Mouse (Mus musculus) kidney, embryonic 16.5 days (tissue): ENCODE measurements around the gene Ikzf1. TPM values are rescaled to one million over a fixed set of nuclear protein-coding genes. Genes with fewer than 3 reads are reported as not detected.

ENCODE experiments used
- ATAC-seq: fragments of 200-750 bp; cut with Nextera tagmentation; 2 replicates; pipeline ENCODE4 v1.8.0; 2017; ENCODE audit warnings: moderate TSS enrichment; ENCODE audit not compliant: low FRiP score, low TSS enrichment
- H3K27ac ChIP-seq: fragments of 300-500 bp; sonication (generic); 2 replicates; pipeline ENCODE4 v1.5.1; 2014; ENCODE audit warnings: low read length
- H3K27me3 ChIP-seq: fragments of 300-500 bp; sonication (generic); 2 replicates; pipeline ENCODE4 v1.6.1; 2014; ENCODE audit warnings: low read length, control low read depth, mixed read lengths; ENCODE audit not compliant: insufficient read depth
- H3K36me3 ChIP-seq: fragments of 300-500 bp; sonication (generic); 2 replicates; pipeline ENCODE4 v1.6.1; 2014; ENCODE audit warnings: low read length, control low read depth, mixed read lengths; ENCODE audit not compliant: insufficient read depth
- H3K4me1 ChIP-seq: fragments of 300-500 bp; sonication (generic); 2 replicates; pipeline ENCODE4 v1.6.1; 2014; ENCODE audit warnings: low read length, control low read depth, mixed read lengths; ENCODE audit not compliant: insufficient read depth
- H3K4me2 ChIP-seq: fragments of 300-500 bp; sonication (generic); replicated peaks from 2 replicates; pipeline ENCODE4 v1.6.1; 2014; ENCODE audit warnings: low read depth, low read length
- H3K4me3 ChIP-seq: fragments of 300-500 bp; sonication (generic); 2 replicates; pipeline ENCODE4 v1.5.1; 2014; ENCODE audit warnings: mild to moderate bottlenecking, low read length
- H3K9ac ChIP-seq: fragments of 300-500 bp; sonication (generic); replicated peaks from 2 replicates; pipeline ENCODE4 v1.6.1; 2014; ENCODE audit warnings: low read length
- H3K9me3 ChIP-seq: fragments of 300-500 bp; sonication (generic); 2 replicates; pipeline ENCODE4 v1.6.1; 2016; ENCODE audit warnings: low read length, control low read depth
- WGBS: fragments of 180-500 bp; shearing (Covaris S2); extraction: QIAGEN DNeasy Blood & Tissue Kit; methylation state at CpG from one replicate; pipeline ENCODE4 v1.1.7; 2014; 5-methylcytosine and 5-hydroxymethylcytosine counted together
- polyA plus RNA-seq: library from polyadenylated mRNA; unstranded; fragments of >200 nt; fragmentation: Nextera tagmentation; extraction: Ambion mirVana; gene quantifications from 2 replicates; pipeline ENCODE4 v1.2.1, GENCODE M21; 2015

The Ikzf1 gene
- polyA plus RNA-seq, 1 experiment from 2014 or later: 0.44 TPM

DNA sequence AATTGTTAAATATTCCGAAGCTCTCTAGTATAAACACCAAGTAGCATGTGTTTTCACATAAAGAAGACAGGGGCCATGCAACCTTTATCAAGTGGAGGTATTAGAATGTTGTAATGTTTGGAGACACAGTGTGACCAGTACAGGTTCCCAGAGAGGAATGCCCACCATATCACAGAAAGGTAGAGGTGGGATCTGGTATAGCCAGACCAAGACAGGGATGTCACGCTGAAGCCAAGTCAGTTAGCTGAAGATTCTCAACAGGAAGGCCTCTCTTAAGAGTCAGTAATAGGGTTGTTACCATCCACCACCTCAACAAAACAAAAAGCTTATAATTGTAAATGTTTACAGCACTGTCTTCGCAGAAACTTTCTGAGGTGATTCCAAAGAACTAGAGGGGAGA lies 85.9 kb downstream of the Ikzf1 start:
- H3K9ac ChIP-seq: no peak overlapping the region
- H3K4me1 ChIP-seq: no peaks in the 10 kb centered on the region
- no peak for ATAC-seq
- no peak overlapping the region for H3K4me3 ChIP-seq
- H3K9me3 ChIP-seq: no peaks in the 10 kb centered on the region
- 84% methylated on average over 3 of the region's 3 CpGs for WGBS
- no peaks in the 10 kb centered on the region for H3K27me3 ChIP-seq
- no peak overlapping the region for H3K27ac ChIP-seq
- H3K36me3 ChIP-seq: no peaks in the 10 kb centered on the region
- no peak overlapping the region for H3K4me2 ChIP-seq

DNA sequence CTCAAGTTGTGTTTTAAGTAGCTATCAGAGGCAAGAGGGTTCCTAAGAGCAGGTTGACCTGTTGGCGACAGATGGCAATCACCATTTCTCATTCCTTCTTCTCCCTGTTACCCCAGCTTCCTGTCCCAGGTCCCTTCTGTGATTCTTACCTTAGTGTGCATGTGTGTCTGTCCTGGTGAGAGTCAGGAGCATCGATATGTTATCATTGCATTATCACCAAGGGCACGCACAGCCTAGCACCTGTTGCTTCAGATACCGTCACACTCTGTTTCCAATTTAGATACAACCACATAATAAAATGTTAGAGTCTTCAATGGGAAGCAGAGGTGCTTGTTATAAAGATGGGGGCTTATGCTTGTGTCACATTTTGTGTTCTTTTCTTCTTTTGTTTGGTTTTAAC lies 87.4 kb downstream of the Ikzf1 start:
- H3K4me2 ChIP-seq: no peak overlapping the region
- no peak overlapping the region for H3K4me3 ChIP-seq
- WGBS: 94% methylated on average over 4 of the region's 4 CpGs
- H3K36me3 ChIP-seq: no peaks in the 10 kb centered on the region
- H3K4me1 ChIP-seq: no peaks in the 10 kb centered on the region
- H3K27me3 ChIP-seq: no peaks in the 10 kb centered on the region
- no peak overlapping the region for H3K9ac ChIP-seq
- ATAC-seq: no peak
- no peak overlapping the region for H3K27ac ChIP-seq
- no peaks in the 10 kb centered on the region for H3K9me3 ChIP-seq

DNA sequence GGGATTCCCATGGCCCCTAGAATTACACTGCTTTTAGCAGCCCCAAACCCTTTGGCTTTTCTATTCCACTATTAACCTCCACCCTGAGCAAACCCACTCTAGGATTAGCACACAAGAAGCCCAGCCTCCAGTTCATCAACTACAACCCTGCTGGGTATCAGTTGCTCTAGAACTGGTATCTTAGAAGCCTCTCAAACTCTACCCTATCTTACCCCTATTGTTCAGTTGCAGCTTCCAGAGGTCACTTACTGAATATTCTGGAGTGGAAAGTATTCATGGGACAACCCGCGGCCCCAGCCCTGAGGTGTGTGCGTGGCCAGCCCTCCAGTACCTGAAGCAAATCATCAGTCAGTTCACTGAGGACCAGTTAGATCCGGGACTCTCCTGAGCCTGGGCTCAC lies 89.6 kb downstream of the Ikzf1 start:
- no peak overlapping the region for H3K4me3 ChIP-seq
- no peaks in the 10 kb centered on the region for H3K9me3 ChIP-seq
- no peak overlapping the region for H3K27ac ChIP-seq
- H3K36me3 ChIP-seq: no peaks in the 10 kb centered on the region
- WGBS: 93% methylated on average over 4 of the region's 4 CpGs
- H3K9ac ChIP-seq: no peak overlapping the region
- H3K27me3 ChIP-seq: no peaks in the 10 kb centered on the region
- no peak overlapping the region for H3K4me2 ChIP-seq
- ATAC-seq: no peak
- no peaks in the 10 kb centered on the region for H3K4me1 ChIP-seq

DNA sequence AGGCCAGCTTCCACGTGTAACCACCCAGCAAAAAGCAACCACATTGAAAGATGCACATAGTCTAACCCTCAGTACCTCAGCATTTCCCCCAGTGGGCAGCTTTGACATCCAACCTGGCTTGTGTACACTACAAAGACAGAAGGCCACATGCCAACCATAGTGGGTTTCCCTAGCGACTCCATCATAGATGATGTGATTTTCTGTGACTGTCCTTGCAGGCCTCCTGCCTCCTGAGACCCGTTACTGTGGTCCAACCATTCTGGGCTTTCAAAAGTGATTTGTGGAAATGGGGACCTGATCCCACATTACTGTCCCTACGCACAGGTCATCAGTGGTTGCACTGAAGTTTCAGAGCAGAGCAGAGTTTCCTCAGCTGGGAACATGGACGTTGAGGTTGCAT lies 90.1 kb downstream of the Ikzf1 start:
- Histone ChIP-seq H3K27me3 (no peaks in the 10 kb centered on the region), H3K36me3 (no peaks in the 10 kb centered on the region), H3K9me3 (no peaks in the 10 kb centered on the region), H3K27ac (no peak overlapping the region), H3K4me3 (no peak overlapping the region), H3K4me1 (no peaks in the 10 kb centered on the region), H3K4me2 (no peak overlapping the region), H3K9ac (no peak overlapping the region)
- no peak for ATAC-seq
- 88% methylated on average over 5 of the region's 5 CpGs for WGBS

DNA sequence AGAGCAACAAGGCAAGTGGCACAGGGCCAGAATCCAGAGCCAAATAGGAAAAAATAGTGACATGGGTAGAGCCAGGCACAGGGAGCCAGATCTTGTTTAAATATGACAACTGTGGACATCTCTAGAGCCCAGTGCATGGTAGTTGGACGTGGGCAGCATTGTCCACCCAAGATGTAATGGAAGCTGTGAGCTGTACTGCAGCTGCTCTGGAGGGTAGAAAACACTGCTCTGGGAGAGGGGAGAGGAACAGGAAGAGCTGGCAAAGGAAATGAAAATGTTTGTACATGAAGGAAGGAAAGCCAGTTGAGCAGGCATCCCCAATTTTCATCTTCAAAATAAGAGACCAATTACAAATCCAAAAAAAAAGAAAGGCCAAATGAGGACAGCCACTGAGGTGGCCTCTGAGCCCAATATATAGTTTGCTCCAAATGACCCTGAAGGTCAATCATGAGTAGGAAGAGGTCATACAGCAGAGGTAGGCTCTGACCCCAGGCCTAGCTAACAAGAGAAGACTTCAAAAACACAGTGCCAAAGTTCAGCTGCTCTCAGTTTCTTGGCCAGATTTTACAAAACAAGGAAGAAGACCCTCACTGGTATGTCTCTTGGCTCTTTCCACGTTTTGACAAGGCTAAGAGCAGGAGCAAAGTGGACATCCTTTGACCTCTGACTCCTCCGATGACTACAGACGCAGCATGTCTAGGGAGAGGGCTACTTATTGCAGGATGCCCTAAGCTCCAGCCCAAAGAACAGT lies 91.4 kb downstream of the Ikzf1 start:
- no peak overlapping the region for H3K27ac ChIP-seq
- 77% methylated on average over 4 of the region's 4 CpGs for WGBS

DNA sequence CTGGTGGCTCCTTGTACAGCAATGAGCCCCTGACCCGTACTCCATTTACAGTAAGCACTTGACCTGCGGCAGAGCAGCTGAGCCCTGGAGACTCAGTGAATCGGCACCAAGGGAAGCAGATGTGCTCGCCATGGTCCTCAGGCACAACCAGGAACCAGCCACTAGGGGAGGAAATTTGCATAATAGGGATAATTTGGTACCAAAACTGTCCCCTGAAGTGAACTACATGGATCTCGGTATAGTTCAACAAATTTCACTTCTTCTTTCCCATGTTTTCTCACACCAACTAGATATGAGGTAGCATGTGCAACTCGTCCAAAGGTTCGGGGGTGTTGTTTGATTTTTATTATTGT lies 92.0 kb downstream of the Ikzf1 start:
- ATAC-seq: no peak
- H3K4me2 ChIP-seq: no peak overlapping the region
- no peak overlapping the region for H3K4me3 ChIP-seq
- no peaks in the 10 kb centered on the region for H3K9me3 ChIP-seq
- no peak overlapping the region for H3K27ac ChIP-seq
- 84% methylated on average over 7 of the region's 7 CpGs for WGBS
- H3K4me1 ChIP-seq: no peaks in the 10 kb centered on the region
- no peaks in the 10 kb centered on the region for H3K27me3 ChIP-seq
- no peak overlapping the region for H3K9ac ChIP-seq
- H3K36me3 ChIP-seq: no peaks in the 10 kb centered on the region

More for the DNA sequence above, 91.4 kb downstream of the Ikzf1 start:
- H3K9ac ChIP-seq: no peak overlapping the region
- H3K4me3 ChIP-seq: no peak overlapping the region
- H3K4me1 ChIP-seq: no peaks in the 10 kb centered on the region
- H3K27me3 ChIP-seq: no peaks in the 10 kb centered on the region
- H3K9me3 ChIP-seq: no peaks in the 10 kb centered on the region
- H3K36me3 ChIP-seq: no peaks in the 10 kb centered on the region
- no peak overlapping the region for H3K4me2 ChIP-seq
- no peak for ATAC-seq

DNA sequence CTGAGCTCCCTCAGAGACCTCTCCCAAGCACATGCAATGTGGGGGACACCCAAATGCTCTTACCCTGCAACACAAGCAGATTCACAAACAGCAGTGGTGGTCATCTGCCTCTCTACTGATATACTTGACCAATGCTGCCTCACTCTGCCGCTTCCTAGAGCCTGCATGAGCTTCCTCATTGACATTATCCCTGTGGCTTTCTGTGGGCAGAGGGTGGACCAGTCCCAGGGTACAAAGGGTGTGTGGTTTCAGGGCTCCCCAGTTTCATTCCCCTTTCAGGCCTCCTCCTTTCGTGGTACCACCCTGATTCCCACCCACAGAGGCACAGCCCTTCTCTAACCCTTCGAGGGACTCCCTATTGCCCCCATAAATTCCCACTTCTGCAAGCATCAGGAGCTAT lies 92.4 kb downstream of the Ikzf1 start:
- no peaks in the 10 kb centered on the region for H3K27me3 ChIP-seq
- H3K4me2 ChIP-seq: no peak overlapping the region
- H3K9me3 ChIP-seq: no peaks in the 10 kb centered on the region
- H3K36me3 ChIP-seq: no peaks in the 10 kb centered on the region
- H3K4me1 ChIP-seq: no peaks in the 10 kb centered on the region
- H3K27ac ChIP-seq: no peak overlapping the region
- no peak for ATAC-seq
- no peak overlapping the region for H3K9ac ChIP-seq
- no peak overlapping the region for H3K4me3 ChIP-seq
- WGBS: 58% methylated on average over 3 of the region's 3 CpGs

DNA sequence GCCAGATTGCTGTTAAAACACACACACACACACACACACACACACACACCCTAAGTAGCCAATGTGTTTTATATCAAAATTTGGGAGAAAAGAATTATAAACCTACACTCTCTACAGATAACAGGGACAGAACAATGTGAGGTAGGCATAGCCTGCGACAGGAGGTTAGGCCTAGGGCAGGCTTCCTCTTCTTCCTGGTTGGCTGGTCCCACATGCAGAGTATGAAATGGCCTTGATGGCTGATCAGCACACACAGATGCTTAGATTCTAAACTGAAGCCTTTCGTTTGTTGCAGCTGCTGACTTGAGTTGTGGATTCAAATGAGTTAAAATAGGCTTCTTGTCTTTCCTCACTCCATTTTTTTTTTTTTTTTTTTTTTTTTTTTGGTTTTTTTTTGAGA lies 93.0 kb downstream of the Ikzf1 start:
- H3K27ac ChIP-seq: no peak overlapping the region
- no peak overlapping the region for H3K9ac ChIP-seq
- no peaks in the 10 kb centered on the region for H3K36me3 ChIP-seq
- 87% methylated on average over 2 of the region's 2 CpGs for WGBS
- no peak overlapping the region for H3K4me2 ChIP-seq
- no peak for ATAC-seq
- no peaks in the 10 kb centered on the region for H3K27me3 ChIP-seq
- no peaks in the 10 kb centered on the region for H3K4me1 ChIP-seq
- no peaks in the 10 kb centered on the region for H3K9me3 ChIP-seq
- no peak overlapping the region for H3K4me3 ChIP-seq

DNA sequence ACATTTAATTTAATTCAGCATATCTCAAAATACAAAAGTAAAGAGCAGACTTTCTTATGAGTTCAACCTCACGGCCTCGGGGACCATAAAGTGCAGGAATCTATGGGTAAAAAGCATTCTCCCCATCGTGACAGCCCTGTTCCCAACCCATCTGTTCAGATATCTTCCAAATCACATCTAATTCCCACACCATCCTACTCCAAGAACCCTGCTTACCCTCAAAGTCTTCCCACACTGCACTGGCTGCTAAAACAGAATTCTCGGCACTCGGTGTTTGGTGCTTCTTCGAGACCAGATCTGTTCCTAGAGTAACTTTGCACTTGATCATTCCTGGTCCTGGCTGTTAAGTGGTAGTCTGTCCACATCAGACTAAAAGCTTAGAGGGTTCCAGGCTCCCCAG lies 93.5 kb downstream of the Ikzf1 start:
- no peak overlapping the region for H3K9ac ChIP-seq
- H3K36me3 ChIP-seq: no peaks in the 10 kb centered on the region
- no peaks in the 10 kb centered on the region for H3K9me3 ChIP-seq
- 88% methylated on average over 6 of the region's 6 CpGs for WGBS
- H3K4me1 ChIP-seq: no peaks in the 10 kb centered on the region
- H3K4me2 ChIP-seq: no peak overlapping the region
- H3K27me3 ChIP-seq: no peaks in the 10 kb centered on the region
- H3K27ac ChIP-seq: no peak overlapping the region
- no peak for ATAC-seq
- H3K4me3 ChIP-seq: no peak overlapping the region

DNA sequence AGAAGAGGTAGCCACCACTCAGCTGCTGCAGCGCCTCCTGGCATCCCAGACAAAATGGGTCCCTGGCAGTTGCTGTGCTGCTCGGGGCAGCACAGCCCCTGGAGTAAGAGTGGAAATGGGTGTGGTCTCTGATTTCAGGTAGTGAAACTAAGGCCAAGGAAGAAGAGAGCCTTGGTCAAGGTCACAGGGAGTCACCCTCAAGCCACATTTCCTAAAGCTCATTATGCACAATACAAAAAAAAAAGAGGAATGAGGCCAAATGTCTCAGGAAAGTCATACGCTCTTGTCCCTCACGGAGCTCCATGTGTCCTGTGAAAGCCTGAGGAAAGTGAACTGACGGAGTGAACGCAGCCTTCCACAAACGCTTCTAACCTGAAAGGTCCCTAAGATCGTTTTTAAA lies 96.9 kb downstream of the Ikzf1 start:
- Histone ChIP-seq H3K4me2 (no peak overlapping the region), H3K27ac (no peak overlapping the region), H3K36me3 (no peaks in the 10 kb centered on the region), H3K9me3 (no peaks in the 10 kb centered on the region), H3K27me3 (no peaks in the 10 kb centered on the region), H3K4me1 (no peaks in the 10 kb centered on the region), H3K4me3 (no peak overlapping the region), H3K9ac (no peak overlapping the region)
- WGBS: 87% methylated on average over 8 of the region's 8 CpGs
- no peak for ATAC-seq
